Mouse (Mus musculus): Measurements from ENCODE around the gene Mia3. TPM values are rescaled to one million over a fixed set of nuclear protein-coding genes. Genes with fewer than 3 reads are reported as not detected.
"Not testable (repeated sequence)": the region's sequence is repeated elsewhere in the genome, so short reads cannot be mapped to it uniquely, and the experiment has no call there.

The Mia3 gene
- polyA plus RNA-seq, 3 experiments from 2014 or later, result 90.7 to 111 (median 99.2) TPM

GRCm38 (mm10) chr1:183344886-183345816 lies 24.2 kb downstream of the Mia3 start:
- ATAC-seq, result peak; percentile 87

- ATAC-seq, result not testable (repeated sequence)
Measured at GRCm38 (mm10) chr1:183342902-183343301, 26.5 kb downstream of the Mia3 start.

DNA sequence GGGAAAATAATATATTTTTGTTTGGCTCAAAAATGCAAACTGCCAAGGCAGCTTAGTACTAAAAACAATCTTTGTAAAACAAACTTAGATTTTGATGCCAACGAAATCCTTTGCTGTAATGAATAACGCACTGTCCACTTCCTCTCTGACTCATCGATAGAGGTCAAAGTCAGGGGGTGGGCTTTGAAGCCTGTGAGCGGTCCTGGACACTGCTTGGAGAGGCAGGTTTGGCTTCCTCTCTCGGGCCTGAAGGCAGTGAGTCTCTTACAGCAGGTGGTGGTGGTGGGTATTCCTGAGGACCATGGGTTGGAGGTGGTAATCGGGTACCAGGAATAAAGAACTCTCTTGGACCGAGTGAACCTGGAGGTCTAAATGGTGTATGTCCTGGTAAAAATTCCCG lies 42.2 kb downstream of the Mia3 start:
- no peak for ATAC-seq

DNA sequence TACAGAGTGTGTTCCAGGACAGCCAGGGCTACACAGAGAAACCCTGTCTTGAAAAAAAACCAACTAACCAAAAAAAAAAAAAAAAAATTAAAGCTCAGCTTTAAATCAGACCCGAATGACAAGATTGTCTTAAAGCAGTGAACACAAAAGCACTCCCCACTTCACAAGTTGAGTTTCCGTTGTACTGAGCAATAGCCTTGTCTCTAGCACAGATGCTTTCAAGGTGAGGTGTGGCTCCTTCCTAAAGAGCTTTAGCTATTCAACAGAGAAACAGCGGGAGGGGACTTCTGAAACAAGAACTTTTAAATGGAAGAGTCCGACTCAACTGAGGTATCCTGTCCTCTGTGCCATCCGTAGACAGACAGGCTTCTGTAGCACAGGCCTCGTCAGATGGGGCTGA lies 44.9 kb downstream of the Mia3 start:
- no peak for ATAC-seq

DNA sequence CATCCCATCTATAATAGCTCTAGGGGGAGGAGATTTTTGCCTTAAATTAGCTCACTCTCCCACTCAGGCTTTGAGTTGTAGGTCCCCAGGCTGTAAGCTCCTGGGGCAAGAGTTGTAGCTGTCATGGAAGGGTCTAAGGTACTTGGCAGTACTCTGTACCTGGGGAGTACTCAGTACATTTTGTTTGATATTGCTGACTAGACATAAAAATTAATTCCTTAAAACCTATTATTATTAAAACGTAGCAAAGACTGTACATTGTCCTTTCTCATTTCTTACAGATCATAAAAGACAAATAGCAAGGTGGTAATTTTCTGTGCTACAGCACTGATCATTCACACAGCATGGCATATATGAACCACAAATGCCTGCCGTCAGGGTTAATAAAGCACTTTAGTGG lies 45.4 kb downstream of the Mia3 start:
- ATAC-seq, result no peak

DNA sequence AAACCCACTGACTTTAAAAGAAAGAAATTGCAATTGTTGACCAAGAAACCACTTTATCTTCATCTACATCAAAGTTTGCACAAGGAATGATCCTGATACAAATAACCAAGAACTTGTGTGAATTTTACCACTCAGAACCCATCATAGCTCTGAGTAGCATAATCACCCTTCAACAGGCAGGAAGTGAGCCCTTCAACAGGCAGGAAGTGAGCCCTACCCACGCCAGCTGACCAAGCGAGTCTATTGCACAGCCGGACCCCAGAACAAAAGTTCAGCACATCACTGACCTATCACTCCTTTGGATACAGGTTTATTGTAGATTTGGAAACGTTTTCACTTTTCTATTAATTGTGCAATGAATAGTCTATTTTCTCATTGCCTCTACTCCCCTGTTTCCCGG lies 46.9 kb downstream of the Mia3 start:
- ATAC-seq, result not testable (repeated sequence)

- ATAC-seq, result no peak
Measured at GRCm38 (mm10) chr1:183320708-183321107, 48.6 kb downstream of the Mia3 start.

- ATAC-seq, result no peak
Measured at GRCm38 (mm10) chr1:183315783-183316182, 53.6 kb downstream of the Mia3 start.

GRCm38 (mm10) chr1:183312076-183312475 lies 57.3 kb downstream of the Mia3 start:
- no peak for ATAC-seq

GRCm38 (mm10) chr1:183309601-183310000 lies 59.8 kb downstream of the Mia3 start:
- ATAC-seq, result not testable (repeated sequence)

GRCm38 (mm10) chr1:183308476-183308875 lies 60.9 kb downstream of the Mia3 start:
- ATAC-seq, result no peak

GRCm38 (mm10) chr1:183307555-183307954 lies 61.8 kb downstream of the Mia3 start:
- ATAC-seq, result no peak

DNA sequence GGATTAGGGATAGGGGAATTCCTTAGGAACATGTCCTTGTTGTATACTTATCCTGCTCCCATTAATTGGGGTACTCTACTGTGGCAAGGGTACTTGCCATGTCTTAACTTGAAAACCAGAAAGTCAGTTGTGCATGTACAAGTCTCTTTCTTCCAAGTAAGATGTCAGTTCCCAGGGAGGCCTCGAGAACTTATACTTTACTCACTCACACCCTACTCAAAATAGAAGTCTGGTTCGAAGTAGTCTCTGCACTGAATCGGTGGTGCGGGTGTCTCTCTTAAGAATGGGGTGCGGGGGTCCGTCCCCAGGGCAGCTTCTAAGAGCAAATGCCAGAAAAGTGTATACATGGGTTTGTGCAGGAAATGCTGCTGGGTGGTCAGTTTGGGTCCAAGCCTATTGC lies 70.2 kb downstream of the Mia3 start:
- ATAC-seq, result no peak

GRCm38 (mm10) chr1:183297886-183298489 lies 71.4 kb downstream of the Mia3 start:
- ATAC-seq, result peak; percentile 53

DNA sequence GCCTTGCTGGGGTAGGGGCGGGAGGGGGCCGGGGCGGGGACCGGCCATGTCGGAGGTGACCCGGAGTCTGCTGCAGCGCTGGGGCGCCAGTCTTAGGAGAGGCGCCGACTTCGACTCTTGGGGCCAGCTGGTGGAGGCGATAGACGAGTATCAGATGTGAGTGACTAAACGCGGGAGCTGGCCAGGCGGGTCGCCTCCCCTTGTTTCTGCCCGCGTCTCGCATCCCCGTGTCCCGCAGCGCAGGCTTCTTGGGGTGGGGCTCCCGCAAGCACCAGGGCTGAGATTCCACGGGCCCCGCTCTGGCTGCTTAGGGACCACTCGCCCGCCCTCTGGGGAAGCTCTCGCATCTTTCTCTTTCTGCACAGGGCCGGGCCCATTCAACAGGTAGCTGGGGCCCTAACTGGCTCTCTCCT lies 71.9 kb downstream of the Mia3 start:
- ATAC-seq, result peak; percentile 15

DNA sequence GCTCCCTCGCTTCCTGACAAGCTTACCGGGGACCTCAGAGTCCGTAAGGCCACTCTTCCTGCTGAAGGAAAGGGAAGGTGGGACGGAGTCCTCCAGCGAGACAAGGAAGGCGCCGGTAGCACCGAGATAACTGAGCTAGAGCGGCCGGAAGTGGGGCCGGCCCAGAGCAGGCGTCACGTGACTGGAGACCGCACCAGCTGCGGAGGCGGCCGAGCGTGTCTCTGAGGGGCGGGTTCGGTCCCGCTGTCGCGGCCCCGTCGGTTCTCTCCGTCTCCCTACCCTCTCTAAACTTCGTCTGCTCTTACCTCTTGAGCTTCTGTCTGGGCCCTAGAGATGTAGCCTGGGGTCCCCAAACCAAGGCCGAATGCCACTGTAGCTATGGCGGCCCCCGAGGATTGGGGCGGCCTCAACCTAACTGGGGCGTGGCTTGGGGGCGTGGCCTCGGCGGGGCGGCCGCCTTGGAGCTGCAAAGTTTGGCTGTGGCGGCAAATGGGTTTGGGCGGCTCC lies 72.4 kb downstream of the Mia3 start, which contains the start of gene Brox:
TSS of gene Brox (minus strand) at position 393 of the 507 bp plus-strand sequence.
- peak; percentile 73 for ATAC-seq

- peak; percentile 23 for ATAC-seq
Measured at GRCm38 (mm10) chr1:183296465-183296864, 72.9 kb downstream of the Mia3 start, which contains the start of gene Aida. Aida (plus strand) TSS chr1:183296590.

- ATAC-seq, result no peak
Measured at GRCm38 (mm10) chr1:183289576-183289975, 79.8 kb downstream of the Mia3 start.

DNA sequence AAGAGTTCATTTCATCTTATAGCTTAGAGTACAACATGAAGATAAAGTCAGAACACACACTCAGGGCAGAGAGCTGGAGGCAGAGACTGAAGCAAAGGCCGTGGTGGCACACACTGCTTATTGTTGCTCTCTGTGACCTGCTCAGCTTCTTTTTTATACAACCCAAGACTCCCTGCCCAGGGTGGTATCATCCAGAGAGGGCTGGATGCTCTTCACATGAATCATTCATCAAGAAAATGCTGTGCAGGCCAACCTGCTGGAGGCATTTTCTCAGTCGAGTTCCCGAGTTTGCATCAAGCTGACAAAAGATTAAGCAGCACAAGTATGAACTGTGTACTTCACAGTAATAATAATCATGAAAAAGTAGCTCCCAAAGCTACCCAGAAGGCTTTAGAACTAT lies 81.0 kb downstream of the Mia3 start:
- no peak for ATAC-seq

Data from inflammation-experienced regulatory T-cells, adult 6 months (primary cell).